Mouse (Mus musculus): ENCODE data around the gene Osr1.

- no peak for TF ChIP-seq POLR2A (IDR thresholded peaks at IDR 0.05; ENCODE audit: insufficient read depth, low read depth, low read length)
- no peak for TF ChIP-seq CTCF (IDR thresholded peaks at IDR 0.05; ENCODE audit: insufficient read depth, low read depth, low read length)
Observed at GRCm38 (mm10) chr12:9585085-9585453, 15.2 kb downstream of the Osr1 start.

All from olfactory bulb, adult 2 months (tissue).